Mouse (Mus musculus): Measurements from ENCODE around the gene Gabra6. TPM values are rescaled to one million over a fixed set of nuclear protein-coding genes. Genes with fewer than 3 reads are reported as not detected.

Gabra6 gene
- total RNA-seq (2021): not detected

- DNase-seq (ENCODE audit: low spot score in 2 of 2): no peak
- intact Hi-C loops (cut with DNase I): no loop called here
These were observed at the start of gene Gabra6 for GRCm38 (mm10) chr11:42320882-42321281. Gene Gabra6, minus strand, starts transcription at chr11:42321072.

DNA sequence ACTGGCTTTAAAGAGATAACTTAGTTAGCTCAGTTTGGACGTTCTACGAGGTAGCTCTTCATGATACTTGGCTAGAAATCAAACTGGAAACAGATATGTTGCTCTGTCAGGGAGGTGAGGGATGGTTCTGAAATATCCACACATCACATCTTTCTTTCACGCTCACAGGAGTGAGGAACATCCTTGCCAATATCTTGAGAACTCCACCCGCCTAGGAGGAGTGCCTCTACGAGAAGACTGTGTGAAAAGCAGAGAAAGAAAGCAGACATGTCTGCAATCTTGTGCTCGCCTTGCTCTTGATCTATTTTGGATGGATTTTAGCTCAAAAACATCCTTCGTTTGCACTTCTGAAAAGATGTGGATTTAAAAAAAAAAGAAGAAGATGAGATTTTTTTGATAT, 44.7 kb upstream of the Gabra6 start:
- intact Hi-C loops (cut with DNase I): no loop called here
- peak in 1 of 2 experiments; percentile 72 for DNase-seq (ENCODE audit: low spot score in 2 of 2)

DNA sequence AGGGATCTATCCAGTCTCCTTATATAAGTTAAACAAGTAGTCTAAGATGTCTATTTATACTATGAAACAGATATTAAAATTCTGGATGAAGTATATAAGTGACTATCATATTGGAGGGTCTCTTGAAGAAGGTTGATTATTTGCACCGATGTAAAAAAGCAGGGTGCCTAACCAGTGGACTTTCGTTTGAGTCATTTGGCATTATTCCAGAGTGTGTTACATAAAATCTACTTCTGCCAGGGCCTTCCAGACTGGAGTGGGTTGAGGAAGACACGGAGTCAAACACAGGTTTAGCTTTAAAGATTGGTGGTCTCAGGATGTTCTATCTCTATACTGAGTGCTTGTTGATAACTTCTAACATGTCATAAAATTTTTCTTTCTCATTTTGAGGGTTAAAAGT, 11.2 kb upstream of the Gabra6 start:
- intact Hi-C loops (cut with DNase I): no loop called here
- no peak for DNase-seq (ENCODE audit: low spot score in 2 of 2)

DNA sequence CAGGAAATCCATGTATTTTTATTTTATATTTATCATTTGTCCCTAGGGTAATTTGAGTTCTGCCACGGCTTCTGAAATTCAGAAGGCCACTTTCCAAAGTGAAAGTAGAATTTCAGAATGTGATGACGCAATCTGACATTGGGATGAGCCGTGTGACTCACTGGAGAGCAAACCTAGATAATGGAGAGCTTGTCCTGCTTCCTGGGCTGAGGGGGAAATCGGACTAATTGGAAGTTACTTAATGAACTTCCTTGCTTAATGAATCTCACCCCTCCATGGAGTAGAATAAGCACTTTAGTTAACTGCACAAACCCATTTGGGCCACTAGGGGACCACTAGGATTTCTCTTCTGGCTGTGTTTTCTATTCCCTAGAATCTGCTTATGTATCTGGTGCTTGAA, 5.4 kb upstream of the Gabra6 start:
- DNase-seq (ENCODE audit: low spot score in 2 of 2): no peak

DNA sequence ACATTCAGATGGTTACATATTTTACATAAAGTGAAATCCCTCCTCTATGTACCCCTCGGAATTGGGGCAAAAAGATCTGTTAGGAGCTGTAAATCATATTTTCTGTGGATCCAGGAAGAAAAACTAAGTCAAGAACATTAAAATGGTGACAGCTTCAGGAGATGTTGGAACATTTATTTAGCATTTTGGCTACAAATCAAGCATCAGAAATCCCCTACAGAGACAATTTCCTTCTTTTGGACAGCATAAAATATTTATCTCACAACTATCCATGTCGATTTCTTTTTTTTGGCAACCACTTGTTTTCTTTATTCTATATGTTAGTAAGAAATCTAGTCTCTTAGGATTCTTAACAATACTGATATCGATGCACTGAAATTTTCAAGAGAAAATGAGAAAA, 688 bp upstream of the Gabra6 start:
- intact Hi-C loops (cut with DNase I): no loop called here
- DNase-seq (ENCODE audit: low spot score in 2 of 2): no peak

More for the DNA sequence above, 5.4 kb upstream of the Gabra6 start:
- intact Hi-C loops (cut with DNase I): no loop called here

GRCm38 (mm10) chr11:42319521-42319920, 1.4 kb downstream of the Gabra6 start:
- DNase-seq (ENCODE audit: low spot score in 2 of 2): no peak
- intact Hi-C loops (cut with DNase I): no loop called here

DNA sequence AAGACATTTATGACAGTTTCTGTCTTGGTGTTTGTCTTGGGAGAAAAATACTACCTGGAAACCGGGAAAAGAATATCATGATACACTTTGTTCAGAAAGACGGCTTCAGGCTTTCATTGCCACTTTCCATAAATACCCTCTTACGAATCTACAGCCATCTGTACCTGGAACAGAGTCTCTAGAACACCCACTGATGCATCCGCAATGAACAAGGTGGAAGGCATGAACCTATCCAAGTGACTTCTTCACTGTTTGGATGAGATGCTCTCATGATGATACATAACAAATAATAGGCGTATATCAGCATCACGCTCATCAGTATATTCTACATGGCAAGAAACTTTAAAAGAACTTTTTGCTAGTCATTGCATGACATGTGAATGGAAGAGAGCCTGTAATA, 1.8 kb downstream of the Gabra6 start:
- intact Hi-C loops (cut with DNase I): no loop called here
- DNase-seq (ENCODE audit: low spot score in 2 of 2): no peak

- no peak for DNase-seq (ENCODE audit: low spot score in 2 of 2)
- intact Hi-C loops (cut with DNase I): no loop called here
These were observed 2.9 kb downstream of the Gabra6 start for GRCm38 (mm10) chr11:42317985-42318384.

- intact Hi-C loops (cut with DNase I): no loop called here
- peak; percentile 6 to 7 for DNase-seq (ENCODE audit: low spot score in 2 of 2)
These were observed 6.0 kb downstream of the Gabra6 start for GRCm38 (mm10) chr11:42314850-42315249.

- DNase-seq (ENCODE audit: low spot score in 2 of 2): no peak
- intact Hi-C loops (cut with DNase I): no loop called here
These were observed 10.0 kb downstream of the Gabra6 start for GRCm38 (mm10) chr11:42310892-42311291.

DNA sequence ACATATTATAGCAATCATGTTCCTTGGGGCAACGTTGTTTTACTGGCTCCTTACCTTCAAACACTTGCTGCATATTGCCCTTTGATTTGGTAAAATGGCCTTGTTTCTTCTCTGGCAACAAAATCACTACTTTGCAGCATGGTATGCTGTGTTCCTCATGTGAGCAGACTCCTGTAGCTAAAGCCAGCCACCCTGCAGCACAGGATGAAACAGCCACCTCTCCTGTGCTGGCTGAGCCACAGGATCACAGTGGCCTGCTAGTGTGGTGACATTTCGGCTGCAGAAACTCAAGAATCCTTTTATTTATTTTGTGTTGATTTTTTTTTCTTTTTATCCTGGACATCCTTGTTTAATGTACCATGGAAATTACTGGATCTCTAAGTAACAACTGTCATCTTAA, 11.8 kb downstream of the Gabra6 start:
- no peak for DNase-seq (ENCODE audit: low spot score in 2 of 2)
- intact Hi-C loops (cut with DNase I): no loop called here

GRCm38 (mm10) chr11:42306095-42306494, 14.8 kb downstream of the Gabra6 start:
- intact Hi-C loops (cut with DNase I): no loop called here
- no peak for DNase-seq (ENCODE audit: low spot score in 2 of 2)

GRCm38 (mm10) chr11:42258978-42259377, 61.9 kb downstream of the Gabra6 start:
- intact Hi-C loops (cut with DNase I): no loop called here
- DNase-seq (ENCODE audit: low spot score in 2 of 2): no peak

Other genes starting within 250 kb of the Gabra6 start
- gene Gabra1, start 138.1 kb downstream of the Gabra6 start, total RNA-seq (2021): 100 to 1,000 TPM; 598 to 617 TPM
- gene Gabrb2, start 98.7 kb upstream of the Gabra6 start, total RNA-seq (2021): 100 to 1,000 TPM; 188 to 196 TPM

Data from left cerebral cortex, postnatal 25 days (tissue).